Mouse (Mus musculus) adrenal gland, adult 18-20 months (tissue): ENCODE measurements around the gene Rtbdn. TPM values are rescaled to one million over a fixed set of nuclear protein-coding genes. Genes with fewer than 3 reads are reported as not detected.
"Not testable (repeated sequence)": the region's sequence is repeated elsewhere in the genome, so short reads cannot be mapped to it uniquely, and the experiment has no call there.

Source experiments
- DNase-seq, 2 experiments: peaks; one replicate each; pipeline ENCODE4 v3.0.0; 2021 to 2022; ENCODE audit warnings: low spot score in 2 of 2
- long read RNA-seq, 2 experiments: library from polyadenylated mRNA; stranded (forward); transcript quantifications; one replicate each; pipeline ENCODE4 v2.0.0; 2021
- total RNA-seq, 2 experiments: library from RNA; stranded (reverse); gene quantifications; 1 replicate in 1 of 2; 2 replicates in 1 of 2; pipeline ENCODE4 v1.2.3; 2021

The Rtbdn gene
- under 1 TPM in 1 of 2 experiments, not detected in 1; 0.16 TPM for total RNA-seq
- long read RNA-seq, experiment 1, result 0 reads
- long read RNA-seq, experiment 2, result 0 reads

DNA sequence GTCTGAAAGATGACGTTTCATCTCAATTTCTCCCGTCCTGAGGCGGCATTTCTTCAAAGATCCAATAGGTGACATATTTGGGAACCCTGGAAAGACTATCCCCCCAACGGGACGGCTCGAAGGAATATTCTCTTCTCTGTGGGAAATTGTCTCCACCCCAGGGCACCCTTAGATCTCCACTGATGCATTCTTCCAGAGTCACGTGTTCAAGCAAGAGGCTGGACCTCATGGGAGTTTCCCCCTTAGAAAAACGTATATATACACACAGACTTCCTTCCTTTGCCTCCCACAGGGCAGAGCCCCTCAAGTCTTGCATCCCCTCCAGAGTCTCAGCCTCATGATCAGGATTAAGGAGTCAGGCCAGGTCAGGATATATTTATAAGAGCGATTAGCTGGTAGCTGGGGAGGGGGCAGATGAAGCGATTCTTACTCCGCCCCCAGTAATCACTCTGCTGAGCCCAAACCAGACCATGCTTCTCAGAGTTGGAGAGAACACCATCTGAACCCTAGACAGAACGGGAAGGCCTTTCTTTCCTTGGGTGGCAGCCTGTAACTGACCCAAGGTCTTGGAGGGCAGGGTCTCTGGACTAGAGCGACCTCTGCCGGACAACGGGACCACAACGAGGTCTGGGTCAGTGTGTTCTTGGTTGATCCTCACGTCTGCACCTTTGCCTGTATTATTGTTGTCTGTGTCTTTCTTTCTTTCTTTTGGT, at the start of gene Rtbdn:
Gene Rtbdn, plus strand, starts transcription at position 464 of the 713 bp plus-strand sequence.
- no peak for DNase-seq

DNA sequence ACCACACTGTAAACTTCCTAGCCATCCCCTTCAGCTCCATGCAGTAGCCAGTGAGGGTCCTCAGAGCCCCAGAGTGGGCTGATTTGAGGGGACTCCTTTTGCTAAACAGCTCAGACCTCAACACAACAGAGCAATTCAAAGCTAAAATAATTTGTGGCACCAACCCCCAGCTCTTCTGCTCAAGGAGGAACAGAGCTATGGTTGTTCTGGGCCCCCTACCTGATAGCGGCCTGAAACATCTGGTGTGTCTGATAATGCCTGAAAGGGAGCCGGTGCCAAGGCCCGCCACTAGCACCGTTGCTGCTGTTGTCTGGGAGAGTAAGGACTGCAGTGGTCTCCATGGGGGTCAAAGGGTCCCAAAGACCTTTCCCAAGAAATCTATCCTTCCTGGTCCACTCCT, 45.7 kb upstream of the Rtbdn start:
- no peak for DNase-seq

DNA sequence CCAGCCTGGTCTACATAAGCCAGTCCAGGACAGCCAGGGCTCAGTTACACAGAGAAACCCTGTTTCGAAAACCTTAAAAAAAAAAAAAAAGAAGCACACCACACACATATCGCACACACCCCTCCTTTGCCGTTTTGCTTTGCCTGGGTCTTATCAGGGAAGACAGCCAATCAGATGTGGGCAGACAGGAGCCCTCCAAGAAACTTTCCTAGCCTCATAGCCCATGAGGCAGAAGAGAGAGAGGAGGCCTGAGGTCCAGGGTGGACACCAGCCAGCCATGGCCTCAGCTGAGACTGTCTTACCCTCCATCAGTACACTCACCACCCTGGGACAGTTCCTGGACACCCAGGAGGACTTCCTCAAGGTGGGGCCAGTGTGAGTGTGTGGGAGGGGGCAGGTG, 45.0 kb upstream of the Rtbdn start, which contains the start of gene Klf1:
Gene Klf1, plus strand, starts transcription at position 177 of the 400 bp plus-strand sequence.
- DNase-seq, result no peak

DNA sequence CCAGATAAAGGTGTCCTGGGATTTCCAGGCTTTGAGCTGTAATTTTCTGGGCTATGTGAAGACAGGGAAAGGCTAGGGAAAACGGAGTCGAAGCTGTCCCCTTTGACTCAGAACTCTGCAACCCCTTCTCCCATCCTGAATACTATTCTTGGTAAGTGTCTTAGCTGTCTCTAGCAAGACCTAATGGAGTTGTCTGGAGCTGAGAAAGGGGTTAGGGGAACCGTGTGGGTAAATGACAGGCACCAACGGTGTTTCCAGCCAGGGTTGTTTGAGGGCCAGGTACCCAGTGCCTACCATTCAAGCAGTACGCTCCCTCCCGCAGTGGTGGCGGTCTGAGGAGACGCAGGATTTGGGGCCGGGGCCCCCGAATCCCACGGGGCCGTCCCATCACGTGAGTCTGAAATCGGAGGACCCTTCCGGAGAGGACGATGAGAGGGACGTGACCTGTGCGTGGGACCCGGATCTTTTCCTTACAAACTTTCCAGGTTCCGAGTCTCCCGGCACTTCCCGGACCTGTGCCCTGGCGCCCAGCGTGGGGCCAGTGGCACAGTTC, 44.3 kb upstream of the Rtbdn start:
- DNase-seq, result no peak

DNA sequence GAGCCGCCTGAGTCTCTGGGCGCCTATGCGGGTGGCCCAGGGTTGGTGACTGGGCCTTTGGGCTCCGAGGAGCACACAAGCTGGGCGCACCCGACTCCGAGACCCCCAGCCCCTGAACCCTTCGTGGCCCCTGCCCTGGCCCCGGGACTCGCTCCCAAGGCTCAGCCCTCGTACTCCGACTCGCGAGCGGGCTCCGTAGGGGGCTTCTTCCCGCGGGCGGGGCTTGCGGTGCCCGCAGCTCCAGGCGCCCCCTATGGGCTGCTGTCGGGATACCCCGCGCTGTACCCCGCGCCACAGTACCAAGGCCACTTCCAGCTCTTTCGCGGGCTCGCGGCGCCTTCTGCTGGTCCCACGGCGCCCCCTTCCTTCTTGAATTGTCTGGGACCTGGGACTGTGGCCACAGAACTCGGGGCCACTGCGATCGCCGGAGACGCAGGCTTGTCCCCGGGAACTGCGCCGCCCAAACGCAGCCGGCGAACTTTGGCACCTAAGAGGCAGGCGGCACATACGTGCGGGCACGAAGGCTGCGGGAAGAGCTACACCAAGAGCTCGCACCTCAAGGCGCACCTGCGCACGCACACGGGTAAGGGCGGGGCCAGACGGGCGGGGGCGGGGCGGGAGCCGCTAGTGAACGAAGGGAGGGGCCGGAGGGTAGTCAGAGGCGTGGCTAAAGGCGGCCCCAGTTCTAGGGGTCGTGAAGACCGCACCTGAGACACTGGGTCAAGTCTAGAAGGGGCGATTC, 43.7 kb upstream of the Rtbdn start:
- peak; percentile 92 to 94 for DNase-seq

GRCm38 (mm10) chr8:84904351-84904750, 42.4 kb upstream of the Rtbdn start:
- DNase-seq, result no peak

DNA sequence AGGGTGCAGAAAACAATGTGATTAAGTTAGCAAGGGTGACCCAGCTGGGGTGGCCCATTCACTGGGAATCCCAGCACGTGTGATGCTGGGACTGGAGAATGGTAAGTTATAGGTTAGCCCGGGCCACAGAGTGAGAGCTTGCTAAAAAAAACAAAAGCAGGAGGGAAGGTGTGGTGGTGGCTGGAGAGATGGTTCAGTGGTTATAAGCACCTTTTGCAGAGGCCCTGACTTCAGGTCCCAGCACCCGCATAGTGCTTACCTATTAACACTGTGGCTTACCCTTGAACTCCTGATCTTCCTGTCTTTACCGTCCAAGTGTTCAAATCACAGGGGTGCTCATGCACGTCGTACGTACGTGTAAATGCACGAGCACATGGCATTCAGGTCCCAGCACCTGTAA, 39.8 kb upstream of the Rtbdn start:
- DNase-seq, result no peak

GRCm38 (mm10) chr8:84907493-84907892, 39.3 kb upstream of the Rtbdn start:
- DNase-seq, result no peak

GRCm38 (mm10) chr8:84907979-84908378, 38.8 kb upstream of the Rtbdn start:
- DNase-seq, result not testable (repeated sequence)

DNA sequence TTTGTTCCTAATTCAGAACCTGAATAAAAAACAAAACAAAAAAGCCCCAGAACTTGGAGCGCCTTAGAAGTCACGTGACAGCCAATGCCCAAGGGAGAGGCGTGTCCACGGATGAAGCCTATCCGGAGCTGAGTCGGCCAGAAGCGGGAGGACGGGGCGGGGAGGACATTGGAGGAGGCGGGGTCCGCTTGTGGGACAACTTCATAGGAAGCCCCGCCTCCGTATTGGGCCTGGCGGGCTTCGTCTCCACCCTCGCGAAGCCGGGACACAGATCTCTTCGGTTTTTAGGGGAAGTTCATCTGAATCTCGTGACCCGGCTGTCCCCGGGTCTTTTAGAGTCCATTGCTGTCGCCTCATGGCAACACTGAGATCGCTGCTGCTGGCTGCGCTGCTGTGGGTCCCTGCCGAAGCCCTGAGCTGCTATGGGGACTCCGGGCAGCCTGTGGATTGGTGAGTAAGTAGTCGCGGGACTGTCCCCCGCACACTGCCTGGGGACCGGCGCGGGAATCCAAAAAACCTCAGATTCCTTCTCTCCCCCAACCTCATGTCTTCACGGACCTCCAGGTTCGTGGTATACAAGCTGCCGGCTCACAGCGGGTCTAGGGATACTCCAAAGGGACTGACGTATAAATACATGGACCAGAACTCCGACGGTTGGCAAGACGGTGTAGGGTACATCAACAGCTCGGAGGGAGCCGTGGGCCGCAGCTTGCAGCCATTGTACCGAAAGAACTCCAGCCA, 38.2 kb upstream of the Rtbdn start, which contains the start of gene Dnase2a:
Gene Dnase2a, plus strand, starts transcription at position 140 of the 741 bp plus-strand sequence.
- peak; percentile 88 to 89 for DNase-seq

DNA sequence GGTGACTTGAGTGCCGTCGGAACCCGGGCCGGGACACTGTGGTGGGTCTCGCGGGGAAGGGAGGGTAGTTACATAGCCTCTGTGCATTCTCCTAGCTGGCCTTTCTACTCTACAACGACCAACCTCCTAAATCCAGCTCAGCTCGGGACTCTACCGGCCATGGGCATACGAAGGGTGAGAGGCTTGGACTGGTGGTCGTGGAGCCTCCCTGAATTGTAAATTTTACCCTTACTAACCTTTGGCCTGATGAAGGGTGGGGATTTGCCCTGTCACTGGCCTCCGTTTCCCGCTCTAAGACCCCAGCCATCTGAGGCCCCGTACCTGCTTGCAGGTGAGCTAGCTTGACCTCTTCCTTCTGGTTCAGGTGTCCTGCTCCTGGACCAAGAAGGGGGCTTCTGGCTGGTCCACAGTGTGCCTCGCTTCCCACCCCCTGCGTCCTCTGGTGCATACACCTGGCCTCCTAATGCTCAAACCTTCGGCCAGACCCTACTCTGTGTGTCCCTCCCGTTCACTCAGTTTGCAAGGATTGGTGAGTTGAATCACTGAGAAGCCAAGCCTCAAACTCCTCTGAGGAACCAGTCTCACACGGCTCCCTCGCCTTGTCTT, 37.5 kb upstream of the Rtbdn start:
- DNase-seq, result no peak

GRCm38 (mm10) chr8:84909949-84910348, 36.8 kb upstream of the Rtbdn start:
- no peak for DNase-seq

- no peak for DNase-seq
Measured at GRCm38 (mm10) chr8:84910551-84910950, 36.2 kb upstream of the Rtbdn start.

- DNase-seq, result no peak
Measured at GRCm38 (mm10) chr8:84911854-84912253, 34.9 kb upstream of the Rtbdn start.

- DNase-seq, result no peak
Measured at GRCm38 (mm10) chr8:84912391-84912790, 34.4 kb upstream of the Rtbdn start.

- DNase-seq, result peak; percentile 62 to 67
Measured at GRCm38 (mm10) chr8:84912895-84913501, 33.8 kb upstream of the Rtbdn start.

GRCm38 (mm10) chr8:84913502-84913900, 33.3 kb upstream of the Rtbdn start:
- no peak for DNase-seq

GRCm38 (mm10) chr8:84913960-84914359, 32.8 kb upstream of the Rtbdn start:
- no peak for DNase-seq

DNA sequence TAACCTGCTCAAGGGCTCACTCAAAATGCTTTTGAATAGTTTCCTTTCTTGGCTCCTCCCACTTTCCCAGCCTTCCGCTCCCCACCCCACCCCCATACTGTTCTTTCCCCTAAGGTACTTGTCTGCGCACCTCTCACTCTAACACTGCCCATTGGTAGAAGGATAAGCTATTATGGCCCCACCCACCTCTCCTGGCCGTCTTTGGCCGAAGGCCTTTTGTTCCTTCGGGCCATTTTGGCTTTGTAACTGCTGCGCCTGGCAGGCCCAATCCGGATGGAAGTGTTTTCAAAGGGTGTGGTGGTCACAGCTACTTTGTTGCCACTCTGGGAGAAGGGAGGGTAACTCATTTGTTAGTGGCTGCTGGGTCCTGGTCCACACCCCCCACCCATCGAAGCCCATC, 31.5 kb upstream of the Rtbdn start:
- DNase-seq, result no peak

DNA sequence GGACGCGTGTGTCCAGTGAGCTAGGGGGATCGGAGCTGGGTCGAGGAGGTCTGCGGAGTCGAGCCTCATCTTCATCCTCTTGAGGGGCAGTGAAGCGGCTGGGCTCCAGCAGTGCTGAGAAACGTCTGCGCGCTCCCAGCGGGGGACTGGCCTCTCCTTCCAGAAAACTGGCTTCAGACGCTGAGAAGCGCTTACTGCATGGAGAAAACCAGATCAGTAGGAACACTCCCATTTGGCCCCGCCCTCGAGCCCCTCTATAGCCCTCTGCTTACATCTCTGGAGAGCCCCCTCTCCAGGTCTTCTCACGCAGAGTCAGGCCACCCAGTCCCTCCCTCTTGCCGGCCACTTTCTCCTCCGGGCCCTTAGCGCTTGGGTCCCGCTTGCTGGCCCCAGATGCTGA, 29.0 kb upstream of the Rtbdn start:
- DNase-seq, result no peak
